16 mouse cellular contexts compared by ENCODE assay signal in genomic region chr1:74859223-74859984, GRCm38 (mm10). TPM values are rescaled to one million over a fixed set of nuclear protein-coding genes. Genes with fewer than 3 reads are reported as not detected.
DNase-seq lines count a peak whose midpoint lies in the region; ATAC-seq lines count a peak whose summit lies in the region.
"Had no signal": no experiment of that assay in that cellular context is flagged by ENCODE, and none has a peak within 500 bp of the region (broad histone marks: within the 10 kb centered on the region; RNA-seq: fewer than 3 reads in every experiment).

No protein-coding gene starts in this region.

- WGBS in hindbrain, embryonic 15.5 days: 31% methylated on average over 6 of the region's 6 CpGs
- WGBS in neural tube, embryonic 13.5 days: 36% methylated on average over 6 of the region's 6 CpGs

- peak; percentile 21 to 51 for DNase-seq in layer of hippocampus, adult 18-20 months (ENCODE audit: low spot score in 2 of 2)
- DNase-seq in layer of hippocampus, adult 11-12 months (ENCODE audit: low spot score): no peak
- DNase-seq in brain, adult 2 months (ENCODE audit: low read depth, low spot score): peak; percentile 77
- DNase-seq in heart, postnatal 25 days (ENCODE audit: low spot score): no peak
- DNase-seq in adipocyte (ENCODE audit: low spot score): no peak
- DNase-seq in heart, adult 9 months (ENCODE audit: low spot score in 2 of 2): no peak
- DNase-seq: adrenal gland, adult 2 months; kidney, adult 18-20 months had no signal

- intact Hi-C loops in heart, postnatal 25 days (cut with DNase I): no loop called here

- no peaks in the 10 kb centered on the region for H3K36me3 ChIP-seq in hindbrain, embryonic 15.5 days
- no peaks in the 10 kb centered on the region for H3K36me3 ChIP-seq in neural tube, embryonic 13.5 days

- peaks cover 34% of the 10 kb centered on the region for H3K4me1 ChIP-seq in hindbrain, embryonic 15.5 days (replicated peaks)
- H3K4me1 ChIP-seq in neural tube, embryonic 13.5 days (replicated peaks): peaks cover 48% of the 10 kb centered on the region

- H3K27ac ChIP-seq in hindbrain, embryonic 15.5 days (replicated peaks): no peak overlapping the region
- no peak overlapping the region for H3K27ac ChIP-seq in neural tube, embryonic 13.5 days (replicated peaks)

- no peaks in the 10 kb centered on the region for H3K9me3 ChIP-seq in hindbrain, embryonic 15.5 days
- H3K9me3 ChIP-seq in neural tube, embryonic 13.5 days: no peaks in the 10 kb centered on the region

- no peak for ATAC-seq in hindbrain, embryonic 15.5 days (ENCODE audit: low FRiP score, low read depth)
- no peak for ATAC-seq in neural tube, embryonic 13.5 days (ENCODE audit: low read depth)
- ATAC-seq: CD4-positive, CD25-positive, alpha-beta regulatory T cell, adult 4 months; lung, postnatal 0 days had no signal

- peak overlapping the region; percentile 88; the same call in 1 of the 2 replicates for H3K4me3 ChIP-seq in hindbrain, embryonic 15.5 days
- H3K4me3 ChIP-seq in neural tube, embryonic 13.5 days: peak overlapping the region; percentile 91
- H3K4me3 ChIP-seq: erythroblast, embryonic 14.5 days had no signal

- 0 out of 2 replicates have a peak overlapping the region, but pooled peaks have one; percentile 45 for H3K9ac ChIP-seq in hindbrain, embryonic 15.5 days
- peak overlapping the region; percentile 96; the same call in 1 of the 2 replicates for H3K9ac ChIP-seq in neural tube, embryonic 13.5 days

- H3K4me2 ChIP-seq in hindbrain, embryonic 15.5 days: peak overlapping the region; percentile 82
- H3K4me2 ChIP-seq in neural tube, embryonic 13.5 days: peak overlapping the region; percentile 85

- H3K27me3 ChIP-seq in hindbrain, embryonic 15.5 days: no peaks in the 10 kb centered on the region
- H3K27me3 ChIP-seq in neural tube, embryonic 13.5 days: 0 out of 2 replicates have a peak, but pooled peaks cover 8% of the 10 kb centered on the region

RNA-seq across cellular contexts. Expression of gene Cdk5r2, which starts 4.7 kb away (rescaled TPM):
- 100 to 1,000 TPM; 203 to 204 TPM for total RNA-seq in layer of hippocampus, adult 18-20 months (2021)
- 11.1 and 12.4 TPM in 2 replicates for polyA plus RNA-seq in hindbrain, embryonic 15.5 days (2015; fragmentation: Nextera tagmentation; extraction: Ambion mirVana)
- 7.8 and 9.0 TPM in 2 replicates for polyA plus RNA-seq in neural tube, embryonic 13.5 days (2015; fragmentation: Nextera tagmentation; extraction: Ambion mirVana)
- not detected for total RNA-seq in heart, postnatal 25 days (2021)
- polyA plus RNA-seq: CD4-positive, CD25-positive, alpha-beta regulatory T cell, adult 4 months; erythroblast, embryonic 14.5 days; limb, embryonic 11.5 days; lung, postnatal 0 days had no signal

RNA-seq across cellular contexts. Expression of gene Fev, which starts 25.8 kb away (rescaled TPM):
- not detected for total RNA-seq in layer of hippocampus, adult 18-20 months (2021)
- 3.5 and 5.0 TPM in 2 replicates for polyA plus RNA-seq in hindbrain, embryonic 15.5 days (2015; fragmentation: Nextera tagmentation; extraction: Ambion mirVana)
- 0.26 TPM in 1 of 2 replicates, not detected in the other for polyA plus RNA-seq in neural tube, embryonic 13.5 days (2015; fragmentation: Nextera tagmentation; extraction: Ambion mirVana)
- not detected for total RNA-seq in heart, postnatal 25 days (2021)
- polyA plus RNA-seq: CD4-positive, CD25-positive, alpha-beta regulatory T cell, adult 4 months; erythroblast, embryonic 14.5 days; limb, embryonic 11.5 days; lung, postnatal 0 days; stomach, embryonic 14.5 days had no signal

RNA-seq across cellular contexts. Expression of gene Cryba2, which starts 33.5 kb away (rescaled TPM):
- total RNA-seq in layer of hippocampus, adult 18-20 months (2021): under 1 TPM in 1 of 2 experiments, not detected in 1; 0.48 TPM
- polyA plus RNA-seq in hindbrain, embryonic 15.5 days (2015; fragmentation: Nextera tagmentation; extraction: Ambion mirVana): 1.8 and 2.9 TPM in 2 replicates
- polyA plus RNA-seq in neural tube, embryonic 13.5 days (2015; fragmentation: Nextera tagmentation; extraction: Ambion mirVana): 0.85 TPM in 1 of 2 replicates, not detected in the other
- total RNA-seq in heart, postnatal 25 days (2021): not detected
- polyA plus RNA-seq: CD4-positive, CD25-positive, alpha-beta regulatory T cell, adult 4 months; erythroblast, embryonic 14.5 days; heart, embryonic 11.5 days; limb, embryonic 11.5 days; lung, postnatal 0 days had no signal

Comparison
In these comparisons a context has a peak if more than half of its experiments do, and no peak if none do; other contexts are left out.
1. DNase-seq: peak in layer of hippocampus, adult 18-20 months (2 of 2) and brain, adult 2 months (single experiment); none in layer of hippocampus, adult 11-12 months (single experiment), heart, postnatal 25 days (single experiment), adipocyte (single experiment) and heart, adult 9 months (0 of 2).
2. RNA of gene Cdk5r2, which starts 4.7 kb away (total RNA-seq): 203 to 204 TPM in layer of hippocampus, adult 18-20 months; not detected in heart, postnatal 25 days; every median in the first group is over 100 times any median in the second.